Mouse (Mus musculus) kidney, embryonic 16.5 days (tissue): Measurements from ENCODE around the gene Rap1gap. TPM values are rescaled to one million over a fixed set of nuclear protein-coding genes. Genes with fewer than 3 reads are reported as not detected.

ENCODE experiments used
- ATAC-seq: fragments of 200-750 bp; cut with Nextera tagmentation; 2 replicates; pipeline ENCODE4 v1.8.0; 2017; ENCODE audit warnings: moderate TSS enrichment; ENCODE audit not compliant: low FRiP score, low TSS enrichment
- H3K27ac ChIP-seq: fragments of 300-500 bp; sonication (generic); 2 replicates; pipeline ENCODE4 v1.5.1; 2014; ENCODE audit warnings: low read length
- H3K27me3 ChIP-seq: fragments of 300-500 bp; sonication (generic); 2 replicates; pipeline ENCODE4 v1.6.1; 2014; ENCODE audit warnings: low read length, control low read depth, mixed read lengths; ENCODE audit not compliant: insufficient read depth
- H3K36me3 ChIP-seq: fragments of 300-500 bp; sonication (generic); 2 replicates; pipeline ENCODE4 v1.6.1; 2014; ENCODE audit warnings: low read length, control low read depth, mixed read lengths; ENCODE audit not compliant: insufficient read depth
- H3K4me1 ChIP-seq: fragments of 300-500 bp; sonication (generic); 2 replicates; pipeline ENCODE4 v1.6.1; 2014; ENCODE audit warnings: low read length, control low read depth, mixed read lengths; ENCODE audit not compliant: insufficient read depth
- H3K4me2 ChIP-seq: fragments of 300-500 bp; sonication (generic); replicated peaks from 2 replicates; pipeline ENCODE4 v1.6.1; 2014; ENCODE audit warnings: low read depth, low read length
- H3K4me3 ChIP-seq: fragments of 300-500 bp; sonication (generic); 2 replicates; pipeline ENCODE4 v1.5.1; 2014; ENCODE audit warnings: mild to moderate bottlenecking, low read length
- H3K9ac ChIP-seq: fragments of 300-500 bp; sonication (generic); replicated peaks from 2 replicates; pipeline ENCODE4 v1.6.1; 2014; ENCODE audit warnings: low read length
- H3K9me3 ChIP-seq: fragments of 300-500 bp; sonication (generic); 2 replicates; pipeline ENCODE4 v1.6.1; 2016; ENCODE audit warnings: low read length, control low read depth
- WGBS: fragments of 180-500 bp; shearing (Covaris S2); extraction: QIAGEN DNeasy Blood & Tissue Kit; methylation state at CpG from one replicate; pipeline ENCODE4 v1.1.7; 2014; 5-methylcytosine and 5-hydroxymethylcytosine counted together
- polyA plus RNA-seq: library from polyadenylated mRNA; unstranded; fragments of >200 nt; fragmentation: Nextera tagmentation; extraction: Ambion mirVana; gene quantifications from 2 replicates; pipeline ENCODE4 v1.2.1, GENCODE M21; 2015

Gene Rap1gap
- polyA plus RNA-seq, 1 experiment from 2014 or later: 22.0 TPM

- Histone ChIP-seq H3K4me3 (no peak overlapping the region), H3K36me3 (no peaks in the 10 kb centered on the region), H3K4me2 (no peak overlapping the region), H3K9me3 (no peaks in the 10 kb centered on the region), H3K9ac (no peak overlapping the region), H3K27me3 (0 out of 2 replicates have a peak, but pooled peaks cover 2% of the 10 kb centered on the region), H3K27ac (no peak overlapping the region), H3K4me1 (no peaks in the 10 kb centered on the region; the same call in 1 of the 2 replicates)
- ATAC-seq: no peak
- 69% methylated on average over 13 of the region's 13 CpGs for WGBS
These were observed 7.4 kb downstream of the Rap1gap start for GRCm38 (mm10) chr4:137671711-137672500.

- 68% methylated on average over 7 of the region's 7 CpGs for WGBS
- Histone ChIP-seq H3K27me3 (peaks cover 11% of the 10 kb centered on the region), H3K27ac (no peak overlapping the region), H3K4me3 (no peak overlapping the region), H3K9ac (no peak overlapping the region), H3K4me1 (no peaks in the 10 kb centered on the region), H3K9me3 (no peaks in the 10 kb centered on the region), H3K36me3 (no peaks in the 10 kb centered on the region), H3K4me2 (no peak overlapping the region)
- ATAC-seq: no peak
These were observed 11.0 kb downstream of the Rap1gap start for GRCm38 (mm10) chr4:137675566-137675965.

- no peak overlapping the region for H3K9ac ChIP-seq
- H3K36me3 ChIP-seq: no peaks in the 10 kb centered on the region
- no peaks in the 10 kb centered on the region for H3K4me1 ChIP-seq
- WGBS: 11% methylated on average over 11 of the region's 11 CpGs
- H3K4me2 ChIP-seq: no peak overlapping the region
- H3K27ac ChIP-seq: no peak overlapping the region
- no peaks in the 10 kb centered on the region for H3K9me3 ChIP-seq
- peaks cover 16% of the 10 kb centered on the region for H3K27me3 ChIP-seq
- no peak overlapping the region for H3K4me3 ChIP-seq
- no peak for ATAC-seq
These were observed 11.5 kb downstream of the Rap1gap start for GRCm38 (mm10) chr4:137676057-137676456.

GRCm38 (mm10) chr4:137676700-137677484 is 12.4 kb downstream of the Rap1gap start:
- no peaks in the 10 kb centered on the region for H3K9me3 ChIP-seq
- no peak overlapping the region for H3K9ac ChIP-seq
- H3K4me2 ChIP-seq: no peak overlapping the region
- peaks cover 6% of the 10 kb centered on the region for H3K4me1 ChIP-seq
- no peak overlapping the region for H3K27ac ChIP-seq
- 54% methylated on average over 13 of the region's 13 CpGs for WGBS
- peaks cover 25% of the 10 kb centered on the region for H3K27me3 ChIP-seq
- no peak for ATAC-seq
- no peaks in the 10 kb centered on the region for H3K36me3 ChIP-seq
- H3K4me3 ChIP-seq: no peak overlapping the region

GRCm38 (mm10) chr4:137677906-137678305 is 13.4 kb downstream of the Rap1gap start:
- ATAC-seq: no peak
- H3K4me1 ChIP-seq: peaks cover 6% of the 10 kb centered on the region
- WGBS: 84% methylated on average over 5 of the region's 5 CpGs

GRCm38 (mm10) chr4:137678568-137678967 is 14.0 kb downstream of the Rap1gap start:
- Histone ChIP-seq H3K4me1 (peaks cover 6% of the 10 kb centered on the region), H3K36me3 (no peaks in the 10 kb centered on the region), H3K4me2 (no peak overlapping the region), H3K9me3 (no peaks in the 10 kb centered on the region), H3K27ac (no peak overlapping the region), H3K9ac (no peak overlapping the region), H3K4me3 (no peak overlapping the region), H3K27me3 (peaks cover 31% of the 10 kb centered on the region)
- no peak for ATAC-seq
- 74% methylated on average over 9 of the region's 9 CpGs for WGBS

More at GRCm38 (mm10) chr4:137677906-137678305, 13.4 kb downstream of the Rap1gap start:
- no peak overlapping the region for H3K4me2 ChIP-seq
- H3K36me3 ChIP-seq: no peaks in the 10 kb centered on the region
- H3K27me3 ChIP-seq: peaks cover 31% of the 10 kb centered on the region
- H3K27ac ChIP-seq: no peak overlapping the region
- H3K9ac ChIP-seq: no peak overlapping the region
- no peak overlapping the region for H3K4me3 ChIP-seq
- H3K9me3 ChIP-seq: no peaks in the 10 kb centered on the region

- Histone ChIP-seq H3K4me3 (no peak overlapping the region), H3K9me3 (no peaks in the 10 kb centered on the region), H3K4me1 (peaks cover 6% of the 10 kb centered on the region), H3K27me3 (peaks cover 31% of the 10 kb centered on the region), H3K4me2 (no peak overlapping the region), H3K27ac (no peak overlapping the region), H3K36me3 (no peaks in the 10 kb centered on the region), H3K9ac (no peak overlapping the region)
- ATAC-seq: no peak
- whole genome bisulfite sequencing: 86% methylated on average over 2 of the region's 2 CpGs
These were observed 15.5 kb downstream of the Rap1gap start for GRCm38 (mm10) chr4:137679979-137680550.

- no peak overlapping the region for H3K4me3 ChIP-seq
- no peaks in the 10 kb centered on the region for H3K36me3 ChIP-seq
- no peak for ATAC-seq
- no peaks in the 10 kb centered on the region for H3K9me3 ChIP-seq
- H3K9ac ChIP-seq: no peak overlapping the region
- H3K4me2 ChIP-seq: no peak overlapping the region
- H3K27ac ChIP-seq: no peak overlapping the region
- H3K27me3 ChIP-seq: peaks cover 31% of the 10 kb centered on the region
- 30% methylated on average over 7 of the region's 7 CpGs for WGBS
- peaks cover 6% of the 10 kb centered on the region for H3K4me1 ChIP-seq
These were observed 16.2 kb downstream of the Rap1gap start for GRCm38 (mm10) chr4:137680721-137681120.

- peak; percentile 10; the same call in 1 of the 2 replicates for ATAC-seq
- 4% methylated on average over 52 of the region's 52 CpGs for WGBS
These were observed 17.0 kb downstream of the Rap1gap start for GRCm38 (mm10) chr4:137681408-137682104.

More at GRCm38 (mm10) chr4:137681408-137682104, 17.0 kb downstream of the Rap1gap start:
- Histone ChIP-seq H3K4me2 (peak overlapping the region; percentile 57), H3K9ac (peak overlapping the region; percentile 36; the same call in 1 of the 2 replicates), H3K27me3 (peaks cover 31% of the 10 kb centered on the region), H3K27ac (no peak overlapping the region), H3K36me3 (no peaks in the 10 kb centered on the region), H3K4me1 (peaks cover 6% of the 10 kb centered on the region), H3K4me3 (peak overlapping the region; percentile 39), H3K9me3 (no peaks in the 10 kb centered on the region)
